Mouse (Mus musculus) liver, adult 2 months (tissue): ENCODE measurements around the gene Fars2.

ENCODE experiments used
- CTCF ChIP-seq: fragments of 200-500 bp; IDR thresholded peaks from 2 replicates; pipeline ENCODE4 v1.5.1; 2011; ENCODE audit warnings: low read depth, low read length, control low read depth
- POLR2A ChIP-seq: fragments of 200-500 bp; IDR thresholded peaks from 2 replicates; pipeline ENCODE4 v1.6.1; 2011; ENCODE audit warnings: low read length, control low read depth; ENCODE audit not compliant: insufficient read depth; ENCODE audit errors: extremely low read depth

- TF ChIP-seq CTCF (no peak), POLR2A (no peak)
Measured at GRCm38 (mm10) chr13:36386074-36386473, 268.9 kb downstream of the Fars2 start.
